In genomic region chr16:36183912-36184311, GRCm38 (mm10) we compare ENCODE assay signal across 21 mouse cellular contexts. TPM values are rescaled to one million over a fixed set of nuclear protein-coding genes. Genes with fewer than 3 reads are reported as not detected.
DNase-seq lines count a peak whose midpoint lies in the region; ATAC-seq and TF ChIP-seq lines count a peak whose summit lies in the region.
"Not testable (repeated sequence)": the region's sequence is repeated elsewhere in the genome, so short reads cannot be mapped to it uniquely, and the experiment has no call there.
"Had no signal": no experiment of that assay in that cellular context is flagged by ENCODE, and none has a peak within 500 bp of the region (broad histone marks: within the 10 kb centered on the region; RNA-seq: fewer than 3 reads in every experiment).

TSS of gene Gm5483 (plus strand) at chr16:36184212.

- H3K27me3 ChIP-seq in liver, embryonic 11.5 days (replicated peaks; ENCODE audit: control insufficient read depth, insufficient read depth, low read length); liver, embryonic 14.5 days (ENCODE audit: control insufficient read depth, insufficient read depth, low read length); liver, postnatal 0 days (ENCODE audit: insufficient read depth, low read length): not testable (repeated sequence)

- H3K4me1 ChIP-seq in liver, embryonic 11.5 days (replicated peaks; ENCODE audit: control insufficient read depth, insufficient read depth, low read length); liver, embryonic 14.5 days (replicated peaks; ENCODE audit: control insufficient read depth in 2 of 2, insufficient read depth in 2 of 2, low read length in 1 of 2); liver, postnatal 0 days (ENCODE audit: insufficient read depth): not testable (repeated sequence)

- TF ChIP-seq EP300 in liver, embryonic 14.5 days (IDR thresholded peaks at IDR 0.05; ENCODE audit: low read depth), result not testable (repeated sequence)
- TF ChIP-seq EP300 in liver, postnatal 0 days (IDR thresholded peaks at IDR 0.05; ENCODE audit: low read depth), result 0 out of 2 replicates have a peak, but pooled peaks have one; percentile 22

- not testable (repeated sequence) for DNase-seq in adrenal gland, postnatal 4 days (ENCODE audit: low spot score in 2 of 2); liver, embryonic 11.5 days (ENCODE audit: low spot score); liver, embryonic 14.5 days (ENCODE audit: low read depth in 3 of 3, low spot score in 3 of 3); liver, postnatal 0 days

- 64% methylated on average over 4 of the region's 4 CpGs for WGBS in liver, embryonic 11.5 days
- 59% methylated on average over 4 of the region's 4 CpGs for WGBS in liver, embryonic 14.5 days (ENCODE audit: insufficient replicate concordance)
- WGBS in liver, postnatal 0 days (ENCODE audit: insufficient replicate concordance), result 65% methylated on average over 4 of the region's 4 CpGs

- H3K36me3 ChIP-seq in liver, embryonic 11.5 days (ENCODE audit: control insufficient read depth, insufficient read depth, low read length); liver, embryonic 14.5 days (replicated peaks; ENCODE audit: control insufficient read depth, insufficient read depth, low read depth); liver, postnatal 0 days (replicated peaks; ENCODE audit: insufficient read depth, low read length): not testable (repeated sequence)

- H3K9me3 ChIP-seq in liver, embryonic 11.5 days (ENCODE audit: control insufficient read depth, low read length); liver, embryonic 14.5 days (ENCODE audit: control insufficient read depth, low read length); liver, postnatal 0 days (ENCODE audit: low read length): not testable (repeated sequence)

- H3K27ac ChIP-seq in liver, embryonic 11.5 days (ENCODE audit: low read depth, low read length); liver, embryonic 14.5 days: not testable (repeated sequence)
- H3K27ac ChIP-seq in liver, postnatal 0 days (ENCODE audit: low read depth), result peak within 1 kb of the TSS; percentile 46

- ATAC-seq in liver, embryonic 11.5 days (replicated peaks; ENCODE audit: low FRiP score); liver, embryonic 14.5 days (ENCODE audit: insufficient read depth): not testable (repeated sequence)
- peak; percentile 29; the same call in 1 of the 2 replicates for ATAC-seq in liver, postnatal 0 days
- peak; percentile 46; the same call in 1 of the 2 replicates for ATAC-seq in neutrophil, adult 5-6 weeks (ENCODE audit: extremely low read depth, insufficient number of reproducible peaks, low FRiP score, poor library complexity, severe bottlenecking)

- H3K4me3 ChIP-seq in liver, embryonic 11.5 days (ENCODE audit: low read depth, low read length); liver, embryonic 14.5 days (ENCODE audit: insufficient read depth in 1 of 2, low read depth in 2 of 2, low read length in 2 of 2): not testable (repeated sequence)
- peak within 1 kb of the TSS; percentile 21 for H3K4me3 ChIP-seq in liver, postnatal 0 days (ENCODE audit: low read depth, low read length)

- H3K4me2 ChIP-seq in liver, embryonic 11.5 days; liver, embryonic 14.5 days (ENCODE audit: low read depth); liver, postnatal 0 days (ENCODE audit: low read depth, low read length): not testable (repeated sequence)

- H3K9ac ChIP-seq in liver, embryonic 11.5 days (ENCODE audit: low read depth, low read length); liver, embryonic 14.5 days (replicated peaks): not testable (repeated sequence)
- peak within 1 kb of the TSS; percentile 47 for H3K9ac ChIP-seq in liver, postnatal 0 days (replicated peaks)

- TF ChIP-seq CTCF in liver, embryonic 14.5 days (IDR thresholded peaks at IDR 0.05; ENCODE audit: low read depth); liver, postnatal 0 days (IDR thresholded peaks at IDR 0.05; ENCODE audit: low read depth): not testable (repeated sequence)

RNA-seq across cellular contexts. Expression of gene Gm5483, which starts in this region (rescaled TPM):
- 10 to 100 TPM; 18.3 to 52.8 TPM for total RNA-seq in adrenal gland, postnatal 4 days (2021)
- 21.3 and 24.8 TPM in 2 replicates for polyA plus RNA-seq in liver, embryonic 11.5 days (2014; fragmentation: Nextera tagmentation; extraction: Ambion mirVana)
- 54.8 and 77.9 TPM in 2 replicates for polyA plus RNA-seq in liver, embryonic 14.5 days (2012; rRNA removed)
- polyA plus RNA-seq in liver, embryonic 14.5 days (2014; fragmentation: Nextera tagmentation; extraction: Ambion mirVana), result 99.6 and 124 TPM in 2 replicates
- 589 and 613 TPM in 2 replicates for polyA plus RNA-seq in liver, postnatal 0 days (2015; fragmentation: Nextera tagmentation; extraction: Ambion mirVana)
- total RNA-seq in neutrophil, adult 5-6 weeks (2017), result 190 and 204 TPM in 2 replicates
- total RNA-seq: adrenal gland, adult 18-20 months; adrenal gland, postnatal 36 days; gastrocnemius, adult 18-20 months; gastrocnemius, postnatal 36 days; heart, adult 2 months; heart, postnatal 14 days; hindbrain, postnatal 0 days had no signal
- polyA plus RNA-seq: cortical plate, adult 2 months; embryonic facial prominence, embryonic 10.5 days; forebrain, embryonic 10.5 days; forebrain, embryonic 16.5 days; G1E; heart, adult 2 months; heart, embryonic 10.5 days; hindbrain, embryonic 11.5 days; inflammation-experienced regulatory T-cells, adult 6 months; Patski had no signal
